Mouse (Mus musculus) thymus, postnatal 14 days (tissue): Measurements from ENCODE around the gene Shroom2.
"Not testable (repeated sequence)": the region's sequence is repeated elsewhere in the genome, so short reads cannot be mapped to it uniquely, and the experiment has no call there.

Experiments used
- DNase-seq: peaks from one replicate; pipeline ENCODE4 v3.0.0; 2021

Gene Shroom2

DNA sequence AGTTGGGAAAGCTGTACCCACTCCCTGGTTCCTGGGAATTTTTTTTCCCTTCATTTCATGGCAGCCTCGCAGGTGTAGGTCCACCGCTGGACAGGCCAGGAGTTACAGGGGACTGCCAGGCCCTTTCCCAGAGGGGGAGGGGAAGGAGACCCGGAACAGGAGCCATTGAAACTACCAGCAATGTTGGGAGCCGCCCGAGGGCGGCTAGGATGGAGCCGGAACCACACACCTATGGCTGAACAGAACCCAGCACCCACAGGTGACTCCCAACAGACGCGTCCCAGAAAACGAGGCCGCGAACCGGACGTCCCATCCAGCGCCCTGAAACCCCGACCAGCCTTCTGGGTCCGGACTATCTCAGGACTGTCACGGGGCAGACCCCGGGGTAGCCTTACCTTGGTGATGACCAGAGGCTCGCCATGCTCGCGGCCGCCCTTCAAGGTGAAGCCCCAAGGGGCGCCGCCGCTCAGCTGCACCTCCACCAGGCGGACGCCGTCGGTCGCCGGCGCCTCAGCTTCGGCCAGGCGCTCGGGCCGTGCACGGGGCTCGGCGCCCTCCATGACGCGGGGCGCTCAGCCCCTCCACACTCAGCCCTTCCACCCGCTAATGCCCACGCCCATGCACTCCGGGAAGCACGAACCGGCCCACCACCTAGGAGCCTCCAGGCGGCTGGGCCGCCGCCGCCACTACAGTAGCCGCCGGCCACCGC, at the start of gene Shroom2:
Gene Shroom2 (minus strand): TSS at position 575 of the 709 bp plus-strand sequence.
- no peak for DNase-seq

DNA sequence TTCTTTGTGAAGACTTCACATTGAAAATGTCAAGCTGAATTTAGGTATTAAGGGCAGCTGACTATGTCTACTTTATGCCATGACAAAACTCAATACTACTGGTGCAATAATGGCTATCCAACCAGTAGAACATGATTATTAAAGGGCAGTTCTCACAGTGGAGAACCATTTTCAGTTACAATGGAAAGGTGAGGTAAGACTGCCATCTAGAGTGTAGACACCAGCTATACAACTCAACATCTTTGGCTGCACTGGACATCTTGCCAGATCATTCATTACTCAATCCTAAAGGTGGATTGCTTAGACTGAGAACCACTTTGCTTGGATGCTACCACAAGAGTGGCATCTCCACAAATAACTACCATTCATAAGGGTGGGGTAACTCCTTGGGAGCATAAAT, 49.7 kb upstream of the Shroom2 start:
- DNase-seq: no peak

DNA sequence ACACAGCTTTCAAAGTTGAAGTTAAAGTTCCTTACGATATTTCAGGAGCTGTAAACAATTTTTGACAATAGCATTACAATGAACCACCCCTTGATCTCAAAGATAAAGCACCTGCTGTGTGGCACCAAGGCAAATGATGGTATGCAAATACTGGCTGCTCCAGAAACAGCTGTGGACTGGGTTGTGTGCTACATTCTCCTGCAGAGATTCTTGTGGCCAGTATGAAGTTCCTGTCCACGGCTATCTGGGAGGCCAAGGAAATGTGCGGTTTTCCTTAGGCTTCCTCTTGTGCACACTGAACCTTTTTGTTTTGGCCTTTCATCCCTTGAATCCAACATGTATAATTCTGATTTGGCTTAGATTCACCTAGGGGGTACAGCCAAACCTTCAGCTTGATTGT, 44.1 kb upstream of the Shroom2 start:
- no peak for DNase-seq

DNA sequence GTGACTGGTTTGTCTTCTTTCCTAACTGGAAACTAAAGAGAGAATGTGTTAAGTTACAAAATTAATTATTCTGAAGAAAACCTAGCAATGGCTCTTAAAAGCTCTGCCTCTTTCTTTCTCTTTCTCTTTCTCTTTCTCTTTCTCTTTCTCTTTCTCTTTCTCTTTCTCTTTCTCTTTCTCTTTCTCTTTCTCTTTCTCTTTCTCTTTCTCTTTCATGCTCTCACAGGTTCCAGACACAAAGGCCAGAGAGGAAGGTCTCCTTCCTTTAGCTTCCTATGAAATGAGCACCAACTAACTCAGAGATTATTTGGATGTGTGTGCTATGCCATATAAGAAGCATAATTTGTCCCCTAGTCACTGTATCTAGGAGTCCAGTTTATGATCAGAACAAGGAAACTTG, 36.1 kb upstream of the Shroom2 start:
- no peak for DNase-seq

DNA sequence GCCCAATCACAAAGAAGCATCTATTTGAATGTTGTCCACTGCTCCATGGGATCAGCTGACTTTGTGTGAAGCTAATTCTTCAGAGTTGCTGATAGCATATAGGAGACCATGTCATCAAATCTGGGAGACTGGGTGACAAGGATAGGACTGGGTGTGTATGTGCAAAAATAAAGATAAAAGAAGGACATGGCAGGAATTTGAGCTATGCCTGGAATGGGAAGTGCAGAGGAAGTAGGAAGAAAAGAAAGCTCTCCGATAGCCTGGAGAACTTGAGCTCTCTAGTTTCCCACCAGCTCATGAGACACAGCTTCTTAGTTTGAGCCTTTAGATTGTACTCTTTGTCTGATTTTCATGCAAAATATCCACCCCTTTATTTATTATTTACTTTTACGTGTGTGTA, 19.3 kb upstream of the Shroom2 start:
- no peak for DNase-seq

DNA sequence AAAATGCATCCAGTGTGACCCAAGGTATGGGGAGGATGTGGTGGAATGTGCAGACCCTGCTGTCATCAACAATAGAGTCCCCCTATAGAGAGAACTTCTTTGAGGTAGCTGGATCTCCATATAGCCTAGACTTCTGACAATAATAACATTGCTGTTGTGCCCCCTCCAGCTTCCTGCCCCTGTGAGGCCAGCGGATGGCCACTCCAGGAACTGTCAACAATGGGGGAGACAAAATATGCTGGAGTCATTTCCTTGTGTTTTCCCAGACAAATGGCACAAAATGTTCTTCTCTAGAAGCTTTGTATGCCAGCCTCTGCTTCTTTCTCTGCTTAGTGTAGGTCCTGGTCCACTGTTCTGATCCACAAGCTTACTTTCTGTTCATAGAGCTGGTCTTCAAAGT, 18.9 kb upstream of the Shroom2 start:
- DNase-seq: no peak

DNA sequence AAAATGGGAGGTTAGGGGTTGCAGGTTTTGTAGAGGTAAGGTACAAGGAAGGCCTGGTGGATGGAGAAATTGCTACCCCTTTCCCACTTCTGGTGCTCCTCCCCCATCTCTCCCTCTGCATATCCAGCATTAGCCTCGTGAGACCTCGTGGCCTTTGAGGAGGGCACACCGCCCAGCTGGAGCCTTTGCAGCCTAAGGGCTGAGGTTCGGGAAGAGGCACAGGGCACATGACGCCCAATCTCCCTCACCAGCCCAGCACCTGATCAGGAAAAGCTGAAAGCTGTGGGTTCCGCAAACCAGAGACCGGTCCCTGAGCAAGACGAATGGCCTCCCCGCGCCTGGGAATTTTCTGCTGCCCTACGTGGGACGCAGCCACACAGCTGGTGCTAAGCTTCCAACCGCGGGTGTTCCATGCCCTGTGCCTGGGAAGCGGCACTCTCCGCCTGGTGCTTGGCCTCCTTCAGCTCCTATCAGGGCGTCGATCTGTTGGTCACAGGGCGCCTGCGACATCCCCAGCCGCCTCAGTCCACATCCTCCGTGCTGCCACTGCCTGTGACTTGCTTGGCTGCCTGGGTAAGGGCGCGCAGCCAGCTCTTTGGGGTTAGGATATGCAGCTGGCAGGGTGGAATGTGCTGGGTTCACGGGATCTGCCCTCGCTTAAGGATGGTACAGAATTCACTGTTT, 12.6 kb upstream of the Shroom2 start, which contains the start of gene Gpr143:
Gene Gpr143 (plus strand): TSS at position 202 of the 684 bp plus-strand sequence.
- no peak for DNase-seq

DNA sequence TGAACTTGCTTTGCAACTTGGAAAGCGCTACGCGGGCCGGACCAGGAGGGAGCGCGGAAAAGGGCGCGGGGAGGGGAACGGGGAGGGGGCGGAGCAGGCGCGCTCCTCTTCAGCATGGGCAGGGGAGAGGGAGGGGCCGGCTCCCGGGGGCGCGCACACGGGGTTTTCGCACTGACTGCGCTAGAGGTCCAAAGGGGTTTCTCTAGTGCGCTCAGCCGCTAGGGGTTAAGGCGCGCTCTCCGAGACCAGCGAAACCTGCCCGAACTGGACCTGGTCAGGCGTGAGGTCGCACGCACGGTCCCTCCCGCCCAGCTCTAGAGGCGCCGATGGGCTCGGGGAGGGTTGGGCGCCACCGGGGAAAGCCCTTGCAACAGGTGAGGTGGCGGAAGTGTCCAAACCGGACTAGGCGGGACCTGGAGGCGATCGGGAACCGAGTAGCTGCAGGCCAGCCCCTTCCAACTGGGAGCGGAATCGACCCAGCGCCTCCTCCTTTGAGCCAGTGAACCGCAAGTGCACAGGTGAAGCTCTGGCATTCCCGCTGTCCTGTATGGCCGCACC, 414 bp upstream of the Shroom2 start:
- DNase-seq: no peak

DNA sequence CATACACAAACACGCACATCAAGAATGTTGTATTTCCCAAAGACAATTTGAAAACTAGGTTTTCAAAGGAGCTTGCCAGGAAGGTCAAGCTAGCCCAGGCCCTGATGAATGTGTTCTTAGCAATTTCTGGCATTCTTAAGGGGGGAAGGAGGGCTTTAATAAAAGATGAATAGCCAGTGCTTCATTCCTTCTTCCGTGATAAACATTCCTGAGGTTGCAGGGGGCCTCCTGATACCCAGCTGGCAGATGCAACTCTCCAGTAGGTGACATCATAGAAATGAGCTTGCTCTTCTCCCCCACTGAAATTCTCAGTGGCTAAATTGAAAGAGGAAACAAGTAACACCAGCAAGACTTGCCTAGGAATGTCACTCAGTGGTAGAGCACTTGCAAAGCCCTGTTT, 5.1 kb downstream of the Shroom2 start:
- no peak for DNase-seq

DNA sequence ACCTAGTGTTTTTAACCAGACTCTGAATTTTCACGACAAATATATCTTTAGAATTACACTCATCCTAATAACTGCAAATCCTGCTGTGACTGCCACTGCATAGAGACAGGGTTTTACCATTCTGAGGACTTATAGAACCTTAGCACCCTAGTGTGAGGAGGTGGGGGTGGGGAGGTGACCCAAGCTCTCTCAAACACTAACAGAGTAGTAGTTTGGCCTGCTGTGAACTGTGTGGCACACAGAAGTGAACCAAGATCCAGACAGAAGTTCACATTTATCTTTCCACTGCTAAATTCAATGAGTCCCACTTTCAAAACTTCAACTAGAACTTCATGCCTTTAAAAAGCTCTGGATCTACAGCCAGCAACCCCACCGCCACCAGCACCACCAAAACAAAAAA, 6.4 kb downstream of the Shroom2 start:
- DNase-seq: no peak

DNA sequence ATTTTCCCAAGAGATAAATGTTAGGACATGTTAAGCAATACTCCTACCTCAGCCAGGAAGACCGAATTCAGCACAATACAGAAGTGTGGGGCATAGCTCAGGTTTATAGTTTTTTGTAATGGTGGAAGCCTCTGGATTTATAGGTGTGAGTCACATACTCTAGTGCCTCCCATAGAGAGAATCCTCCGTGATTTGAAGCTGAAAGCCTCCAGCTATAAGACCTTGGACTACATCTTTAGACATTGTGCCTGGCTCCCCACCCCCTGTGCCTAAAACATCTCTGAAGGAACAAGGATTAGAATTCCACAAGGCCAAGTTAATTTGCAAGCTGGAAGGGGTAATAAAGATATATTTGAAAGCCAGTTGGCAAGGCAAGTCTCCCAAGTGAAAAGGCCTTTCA, 6.8 kb downstream of the Shroom2 start:
- no peak for DNase-seq

DNA sequence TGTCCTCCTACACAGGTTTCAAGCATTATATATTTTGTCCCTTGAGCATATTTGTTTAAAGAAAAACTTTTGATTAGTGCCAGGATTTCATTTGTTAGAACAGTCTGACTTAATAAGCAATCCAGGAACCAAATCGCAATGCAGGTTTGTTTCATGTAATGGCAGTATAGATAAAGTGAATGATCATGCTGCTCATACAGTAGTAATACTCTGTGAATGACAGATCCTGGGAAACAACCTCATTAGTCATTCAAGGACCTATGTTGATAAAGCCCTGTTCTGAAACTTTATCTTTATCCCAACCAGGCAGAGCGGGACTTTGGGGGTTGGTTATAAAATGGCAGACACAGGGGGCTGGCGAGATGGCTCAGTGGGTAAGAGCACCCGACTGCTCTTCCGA, 13.0 kb downstream of the Shroom2 start:
- no peak for DNase-seq

DNA sequence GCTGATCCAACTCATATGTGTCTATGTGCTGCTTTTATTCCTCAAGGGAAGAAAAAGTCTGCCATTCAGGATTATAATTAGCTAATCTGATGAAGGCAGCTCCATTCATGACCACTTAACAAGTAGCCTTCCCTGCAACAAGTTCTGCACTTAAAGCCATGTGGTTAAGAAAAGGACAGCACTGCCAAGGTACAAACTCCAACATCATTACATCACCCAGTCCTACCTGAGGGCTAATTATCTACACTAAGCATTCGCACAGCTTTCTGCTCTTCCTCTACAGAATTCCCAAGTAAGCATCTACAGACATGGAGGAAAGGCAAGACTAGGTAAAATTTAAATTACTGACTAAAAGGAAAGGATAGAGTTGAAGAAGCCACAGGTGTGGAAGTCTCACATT, 13.4 kb downstream of the Shroom2 start:
- no peak for DNase-seq

DNA sequence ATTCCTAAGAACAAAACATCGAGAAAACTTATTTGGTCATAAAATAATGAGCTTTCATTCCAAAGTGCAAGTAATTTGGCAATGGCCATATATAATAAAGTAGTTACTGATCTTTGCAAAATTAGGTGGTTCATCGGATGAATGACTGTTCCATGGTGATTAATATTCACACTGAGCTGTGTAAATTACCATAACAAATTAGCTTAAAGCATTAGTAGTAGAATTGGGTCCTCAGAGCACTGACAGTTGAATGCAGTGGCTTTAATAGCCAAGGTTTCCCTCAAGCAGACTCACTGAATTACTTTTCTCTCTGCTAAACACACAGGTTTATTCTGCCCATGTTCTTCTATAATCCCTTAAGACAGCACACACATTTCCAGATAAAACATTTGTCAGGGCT, 23.3 kb downstream of the Shroom2 start:
- no peak for DNase-seq

DNA sequence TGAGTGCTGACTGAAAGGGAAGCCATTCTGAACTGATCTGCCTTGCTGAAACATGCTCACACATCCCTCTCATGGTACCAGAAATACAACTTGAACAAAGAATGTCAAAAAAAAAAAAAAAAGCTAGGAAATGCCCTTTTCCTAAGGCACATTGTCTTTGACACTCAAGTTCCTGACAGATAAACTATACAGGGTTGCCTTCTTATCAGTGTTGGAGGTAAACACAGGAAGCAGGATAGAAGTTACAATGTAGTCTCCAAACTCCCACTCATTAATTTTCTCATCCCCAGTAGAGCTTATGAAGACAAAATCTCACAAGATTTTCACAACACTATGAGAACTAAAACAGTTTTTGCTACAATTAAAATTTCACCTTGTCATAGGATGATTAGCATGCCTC, 25.6 kb downstream of the Shroom2 start:
- no peak for DNase-seq

DNA sequence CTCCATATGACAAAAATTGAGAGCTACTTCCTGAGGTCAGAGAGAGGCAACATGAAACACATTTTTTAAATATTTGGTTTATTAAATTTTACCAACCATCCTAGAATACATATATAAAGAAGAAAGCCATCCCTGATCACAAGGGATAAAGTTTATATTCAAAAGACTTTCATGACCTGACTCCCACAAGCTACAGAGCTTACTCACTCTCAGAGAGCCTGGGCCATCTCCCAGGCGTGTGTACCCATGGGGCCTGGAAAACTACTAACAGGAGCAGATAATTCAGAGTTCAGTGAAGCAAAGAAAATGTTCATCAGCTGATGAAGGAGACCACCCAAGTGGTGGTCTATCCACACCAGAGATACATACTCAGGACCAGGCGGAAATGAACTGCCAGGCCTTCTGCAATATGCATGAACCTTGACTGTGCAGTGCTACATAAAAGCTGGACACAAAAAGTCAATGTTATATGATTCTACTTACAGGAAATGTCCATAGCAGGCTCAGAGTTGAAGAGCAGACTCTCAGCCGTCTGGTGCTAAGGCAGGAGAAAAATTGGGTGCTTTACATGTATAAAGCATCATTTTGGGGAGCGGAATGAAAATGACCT, 30.4 kb downstream of the Shroom2 start:
- DNase-seq: no peak

DNA sequence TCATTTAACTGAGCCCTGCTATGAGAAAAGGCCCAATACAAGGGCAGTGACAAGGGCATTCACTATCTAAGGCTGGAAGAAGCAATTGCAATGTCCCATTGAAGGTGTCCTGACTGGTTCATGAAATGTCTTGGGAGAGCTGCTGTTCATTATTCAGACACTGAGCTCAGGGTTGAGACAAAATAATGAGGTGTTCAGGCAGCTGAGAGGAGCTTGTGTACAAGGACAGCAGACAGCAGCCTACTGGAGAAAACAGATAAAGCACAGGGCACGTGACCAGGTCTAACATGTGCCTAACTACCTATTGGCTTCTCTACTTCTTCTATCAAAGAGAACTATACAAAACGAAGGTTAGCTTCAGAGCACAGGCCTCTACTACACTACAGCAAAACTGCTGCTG, 31.1 kb downstream of the Shroom2 start:
- no peak for DNase-seq

DNA sequence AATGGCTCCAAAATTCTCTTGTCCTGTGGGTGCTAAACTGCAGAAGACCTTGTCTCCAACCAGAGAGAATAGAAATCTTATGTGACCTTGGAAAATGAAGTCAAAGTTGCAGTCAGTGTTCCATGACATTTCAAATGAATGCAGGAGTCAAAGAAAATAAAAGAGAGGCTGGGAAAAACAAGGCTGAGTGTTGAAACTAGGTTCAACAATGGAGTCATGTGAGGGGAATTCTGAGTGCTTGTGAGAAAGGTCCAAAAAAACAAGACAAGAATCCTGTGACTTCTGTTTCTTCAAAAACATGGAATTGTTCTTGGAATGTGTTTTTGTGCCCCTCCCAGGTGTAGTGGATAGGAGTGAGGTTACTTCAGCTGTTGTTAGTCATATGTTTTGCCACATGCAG, 34.0 kb downstream of the Shroom2 start:
- DNase-seq: no peak

DNA sequence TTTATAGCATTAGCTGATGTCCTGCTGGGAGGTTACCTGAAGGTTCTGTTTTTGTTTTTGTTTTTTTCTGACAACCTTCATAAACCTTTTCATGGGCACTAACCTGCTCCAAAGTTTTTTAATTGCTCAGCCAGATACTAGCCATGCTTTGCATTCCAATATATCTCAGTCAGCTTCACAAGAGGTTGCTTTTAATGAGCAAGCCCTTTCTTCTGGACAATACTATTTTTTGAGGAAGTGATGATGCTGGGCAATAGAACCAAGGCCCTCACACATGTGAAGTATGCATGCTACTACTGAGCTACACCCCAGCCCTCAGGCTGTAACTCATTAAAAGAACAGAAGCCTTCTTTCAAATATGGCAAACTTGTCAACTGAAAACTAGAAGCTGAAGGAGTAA, 52.6 kb downstream of the Shroom2 start:
- DNase-seq: no peak

DNA sequence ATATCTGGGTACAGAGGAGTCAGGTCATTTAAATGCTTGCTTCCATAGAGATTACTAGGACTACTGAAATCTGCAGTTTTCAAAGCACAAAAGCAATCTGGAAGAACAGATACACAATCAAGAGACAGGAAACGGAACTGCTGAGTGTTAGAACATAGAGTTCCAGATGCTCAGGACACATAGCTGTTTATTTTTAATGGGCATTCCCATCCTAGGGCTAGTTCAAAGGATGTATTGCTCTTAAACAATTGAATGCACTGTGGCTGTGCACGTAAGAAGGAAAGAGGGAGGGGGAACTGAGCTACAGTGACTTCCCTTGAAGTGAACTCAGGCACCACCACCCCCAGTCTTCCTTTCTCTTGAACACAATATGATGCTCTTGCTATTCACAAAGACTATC, 58.5 kb downstream of the Shroom2 start:
- DNase-seq: not testable (repeated sequence)

DNA sequence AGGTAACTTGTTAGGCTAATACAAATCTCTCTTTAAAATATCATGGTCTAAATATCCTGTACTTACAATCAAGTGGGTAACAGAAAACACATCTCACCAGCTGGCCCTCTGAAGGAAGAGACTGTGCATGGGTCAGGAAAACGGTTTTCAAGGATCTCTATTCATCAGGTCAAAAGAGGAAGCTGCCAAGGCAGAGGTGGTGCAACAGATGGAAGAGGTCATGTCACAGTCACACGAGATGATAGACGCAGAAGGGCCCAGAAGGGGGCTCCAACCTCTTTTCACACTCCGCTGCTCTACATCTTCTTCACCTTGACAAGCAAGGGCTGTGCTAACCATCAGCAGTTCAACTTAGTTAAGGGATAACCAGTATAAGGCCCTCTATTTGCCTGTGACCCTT, 60.9 kb downstream of the Shroom2 start:
- DNase-seq: no peak

DNA sequence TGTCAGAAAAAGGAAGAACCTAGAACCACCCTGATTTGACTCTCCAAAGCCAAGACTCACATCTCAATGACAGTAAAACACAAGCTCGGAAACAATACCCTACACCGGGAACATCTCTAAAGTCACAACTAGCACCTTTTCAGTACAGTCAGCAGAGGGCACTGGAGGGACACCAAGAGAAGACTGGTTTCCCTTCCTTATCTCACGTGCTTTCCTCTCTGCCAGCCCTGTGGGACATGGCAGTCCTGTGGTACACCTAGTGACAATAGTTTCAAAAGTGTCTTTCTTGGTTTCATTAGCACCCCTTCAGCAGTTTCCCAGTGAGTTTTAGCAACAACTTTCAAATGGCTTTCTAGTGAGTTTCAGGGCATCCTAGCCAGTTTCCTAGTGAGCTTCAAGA, 63.9 kb downstream of the Shroom2 start:
- no peak for DNase-seq

DNA sequence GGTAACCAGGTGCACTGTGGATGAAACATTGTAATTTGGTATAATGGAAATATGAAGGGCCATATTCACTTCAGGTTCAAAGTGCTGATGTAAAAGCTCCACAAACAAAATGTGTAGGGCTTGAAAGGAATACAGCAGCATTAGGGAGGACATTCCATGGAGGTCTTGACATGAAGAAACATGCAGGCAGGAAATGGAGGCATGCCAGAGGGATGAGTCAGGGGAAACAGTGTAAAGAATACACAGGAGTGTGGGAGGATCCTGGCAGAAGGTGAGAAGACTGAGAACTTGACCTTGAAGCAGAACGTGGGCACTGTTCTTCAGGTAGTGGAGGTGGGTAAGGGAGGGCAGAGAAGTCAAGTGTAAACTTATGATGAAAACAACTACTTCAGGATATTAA, 65.6 kb downstream of the Shroom2 start:
- DNase-seq: no peak

DNA sequence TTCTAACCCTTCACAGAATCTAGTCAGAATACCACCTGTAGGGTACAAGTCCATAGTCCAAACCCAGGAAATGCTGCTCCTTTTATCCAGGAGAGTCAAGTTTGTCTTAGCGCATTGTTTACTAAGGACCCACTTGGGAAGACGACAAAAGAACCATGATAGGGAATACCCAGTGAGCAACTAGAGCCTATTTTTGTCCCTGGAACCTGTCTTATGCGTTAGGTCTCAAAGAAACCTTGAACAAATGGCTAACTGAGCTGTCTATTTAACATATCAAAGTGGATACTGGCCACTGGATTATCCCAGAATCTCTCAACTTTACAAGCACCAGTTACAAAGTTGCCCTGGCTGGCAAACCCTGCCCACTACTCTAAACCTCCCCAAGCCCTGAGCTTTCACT, 67.6 kb downstream of the Shroom2 start:
- no peak for DNase-seq
